Mouse (Mus musculus) cerebellum, adult 9-11 months (tissue): Measurements from ENCODE around the gene Tent4a.

Experiments used
- DNase-seq: peaks from one replicate; pipeline ENCODE4 v3.0.0; 2022

The Tent4a gene

DNA sequence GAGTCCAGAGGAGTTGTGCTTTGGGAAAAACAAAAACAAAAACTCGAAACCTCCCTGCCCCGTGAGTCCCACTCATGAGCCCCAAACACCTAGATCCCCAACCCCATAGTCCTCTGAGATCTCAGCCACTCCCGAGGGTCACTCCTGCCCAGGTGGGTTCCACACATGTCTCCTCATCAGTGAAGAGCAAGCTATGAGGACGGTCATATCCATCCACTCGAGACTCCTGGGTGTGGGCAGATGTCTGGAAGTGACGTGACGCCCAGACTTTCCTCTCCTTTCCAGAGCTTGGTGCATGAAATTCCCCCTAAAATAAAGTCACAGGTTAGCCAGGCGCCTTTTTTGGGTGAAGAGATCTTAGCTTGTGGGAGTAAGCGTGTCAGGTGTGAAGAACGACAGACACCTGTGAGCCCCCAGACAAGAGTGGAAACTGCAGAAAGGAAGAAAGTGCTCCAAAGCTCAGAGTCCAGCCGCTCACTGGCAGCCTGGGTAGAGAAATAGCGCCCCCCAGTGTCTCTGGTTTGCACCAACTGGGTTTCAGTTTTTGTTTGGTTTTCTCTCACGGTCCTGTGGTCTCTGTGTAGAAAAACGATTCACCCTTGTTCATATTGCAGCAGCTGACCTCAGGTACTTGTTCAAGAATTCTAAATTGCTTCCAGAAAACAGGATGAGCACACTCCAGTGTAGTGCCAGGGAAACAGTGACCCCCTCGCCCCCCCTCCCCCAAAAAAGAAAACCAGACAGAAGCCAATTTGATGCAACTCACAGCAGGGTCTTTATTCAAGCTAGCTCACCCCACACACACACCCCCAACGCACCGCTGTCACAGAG lies 73.6 kb downstream of the Tent4a start:
- DNase-seq, result no peak

DNA sequence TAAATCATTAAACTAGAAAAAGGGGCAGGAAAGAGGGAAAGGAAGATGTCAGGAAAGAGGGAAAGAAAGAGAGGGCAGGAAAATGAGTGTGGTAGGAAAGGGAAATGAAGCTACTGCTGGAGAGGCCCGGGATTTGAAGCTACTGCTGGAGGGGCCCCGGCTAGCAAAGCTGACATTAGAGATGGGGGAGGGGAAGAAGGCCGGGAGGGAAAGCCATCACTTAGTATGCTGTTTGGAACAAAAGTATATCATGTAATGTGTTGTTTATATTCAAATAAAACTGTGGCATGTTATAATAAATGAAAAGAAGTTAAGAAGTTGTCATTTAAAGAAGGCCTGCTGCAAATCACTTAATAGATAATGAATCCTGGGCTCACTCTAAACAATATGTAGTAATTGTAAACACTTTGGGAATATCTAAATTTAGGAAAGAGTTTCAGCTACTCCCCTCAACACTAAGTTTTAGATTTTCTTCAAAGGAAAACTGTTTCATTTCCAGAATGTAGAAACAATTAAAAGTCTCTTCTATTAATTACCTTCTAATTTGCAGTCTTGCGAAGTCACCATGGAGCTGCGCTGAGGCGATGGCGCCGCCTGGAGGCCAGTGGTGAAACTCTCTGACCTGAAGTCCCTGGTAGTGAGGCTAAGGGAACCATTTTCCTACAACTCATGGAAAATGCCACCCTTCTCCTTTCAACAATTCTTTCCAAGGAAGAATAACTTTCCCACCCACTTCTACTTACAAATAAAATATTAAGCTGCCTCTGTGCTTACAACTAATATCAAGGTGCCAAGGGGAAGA lies 74.6 kb downstream of the Tent4a start:
- no peak for DNase-seq

DNA sequence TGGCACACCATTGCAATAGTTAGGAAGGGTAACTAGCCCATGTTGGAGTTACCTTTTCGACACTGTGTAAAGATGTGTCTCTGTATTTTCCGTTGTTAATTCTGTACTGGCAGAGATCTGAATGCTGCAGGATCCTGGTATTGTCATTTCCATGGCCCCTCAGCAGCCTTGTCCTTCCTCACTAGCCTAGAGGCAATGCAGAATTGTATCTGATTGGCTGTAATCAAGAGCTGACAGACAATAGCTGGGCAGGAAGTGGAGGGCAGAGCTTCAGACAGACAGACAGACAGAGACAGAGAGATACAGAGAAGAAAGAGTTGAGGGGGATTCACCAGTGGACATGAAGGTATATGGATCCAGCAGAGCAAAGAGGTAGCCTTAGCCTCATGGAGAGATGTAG lies 75.5 kb downstream of the Tent4a start:
- DNase-seq, result no peak

DNA sequence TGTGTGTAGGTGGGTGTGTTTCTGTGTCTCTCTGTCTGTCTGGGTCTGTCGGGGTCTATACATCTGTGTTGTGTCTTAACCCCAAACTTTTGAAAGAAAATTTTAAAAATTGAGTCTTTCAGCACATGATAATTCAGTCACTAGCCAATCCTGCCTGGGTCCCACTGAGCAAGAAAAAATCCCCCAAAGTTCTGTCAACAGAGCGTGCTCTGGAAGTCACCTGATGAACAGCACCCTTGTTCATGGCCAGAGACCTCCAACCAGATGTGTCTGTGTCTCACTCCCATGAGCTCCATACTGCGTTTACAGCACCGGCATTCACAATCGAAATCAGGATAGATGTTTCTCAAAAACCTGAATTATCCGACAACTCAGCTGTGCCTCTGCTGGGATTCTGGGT lies 76.0 kb downstream of the Tent4a start:
- no peak for DNase-seq

DNA sequence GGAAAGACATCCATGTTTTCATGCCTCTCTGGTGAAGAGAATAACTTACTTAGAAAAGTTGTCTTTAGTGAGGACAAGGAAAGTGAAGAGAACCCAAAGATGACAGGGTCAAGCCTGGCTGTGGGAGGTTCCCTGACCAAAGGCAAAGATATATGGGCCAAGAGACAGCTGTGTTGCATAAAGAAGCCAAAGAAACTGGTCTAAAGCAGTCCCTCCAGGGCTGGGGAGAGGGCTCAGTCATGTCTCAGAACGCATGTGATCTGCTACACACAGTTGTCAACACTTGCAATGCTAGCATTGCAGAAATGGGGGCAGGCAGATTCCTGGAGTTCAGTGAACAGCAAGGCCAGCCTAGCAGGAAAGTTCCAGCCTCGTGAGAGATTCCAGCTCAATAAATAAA lies 77.3 kb downstream of the Tent4a start:
- DNase-seq, result no peak

DNA sequence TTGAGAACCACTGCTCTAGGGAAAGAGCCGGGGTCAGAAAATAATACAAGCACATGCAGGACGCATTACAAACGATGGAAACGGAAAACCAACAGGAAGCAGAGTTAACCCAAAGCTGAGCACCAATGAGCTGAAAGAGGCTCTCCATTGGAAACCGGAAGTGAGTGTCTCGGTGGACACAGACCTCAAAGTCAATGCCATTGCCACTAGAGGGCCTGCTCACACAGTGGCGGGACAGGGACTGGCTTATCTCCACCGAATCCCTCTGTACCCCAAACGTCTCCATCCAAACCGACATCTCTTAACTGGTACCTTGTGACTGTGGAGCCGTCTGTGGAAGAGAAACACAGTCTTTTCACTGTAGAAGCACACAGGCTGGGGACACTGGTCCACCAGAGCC lies 77.8 kb downstream of the Tent4a start:
- DNase-seq, result no peak

DNA sequence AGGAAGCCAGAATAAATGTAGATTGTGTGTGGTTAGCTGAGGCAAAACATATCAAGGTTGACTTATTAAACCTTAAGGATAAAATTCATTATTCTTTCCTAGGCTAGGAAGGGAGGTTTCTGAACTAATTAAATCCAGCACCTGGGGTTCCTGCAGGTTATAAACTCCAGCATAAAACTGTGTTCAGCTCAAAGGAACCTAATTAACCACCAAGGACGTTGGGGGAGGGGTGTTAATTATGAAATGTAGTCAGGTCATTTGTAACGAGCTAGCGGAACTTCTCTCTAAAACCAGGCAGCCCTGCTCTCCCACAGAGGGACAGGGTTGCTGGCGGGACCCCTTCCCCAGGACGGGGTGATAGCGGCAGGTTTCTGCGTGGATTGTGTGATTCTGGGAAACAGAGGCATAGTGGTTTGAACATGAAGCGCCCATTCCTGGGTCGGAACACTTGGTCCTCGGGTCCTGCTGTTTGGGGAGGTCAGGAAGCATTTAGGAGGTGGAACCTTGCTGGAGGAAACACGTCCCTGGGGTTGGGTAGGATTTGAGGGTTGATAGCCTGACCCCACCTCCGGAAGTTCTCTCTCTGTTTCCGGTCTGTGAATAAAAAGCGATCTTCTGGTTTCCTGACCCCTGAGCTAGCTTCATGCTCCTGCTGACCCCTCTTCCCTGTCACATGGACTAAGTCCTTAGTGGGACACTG lies 78.8 kb downstream of the Tent4a start:
- DNase-seq, result no peak
